Mouse (Mus musculus) thymus, adult 2 months (tissue): Measurements from ENCODE around the gene Nceh1.

Experiments used
- CTCF ChIP-seq: fragments of 200-500 bp; IDR thresholded peaks from 2 replicates; pipeline ENCODE4 v1.5.1; 2012; ENCODE audit warnings: mild to moderate bottlenecking, control low read depth, low read length, moderate library complexity, borderline replicate concordance; ENCODE audit not compliant: control insufficient read depth, poor library complexity, insufficient read depth; ENCODE audit errors: extremely low read depth
- POLR2A ChIP-seq: fragments of 200-500 bp; IDR thresholded peaks from 2 replicates; pipeline ENCODE4 v1.6.1; 2012; ENCODE audit warnings: mild to moderate bottlenecking, low read length, control low read depth, moderate library complexity; ENCODE audit not compliant: control insufficient read depth, poor library complexity, insufficient read depth; ENCODE audit errors: extremely low read depth

DNA sequence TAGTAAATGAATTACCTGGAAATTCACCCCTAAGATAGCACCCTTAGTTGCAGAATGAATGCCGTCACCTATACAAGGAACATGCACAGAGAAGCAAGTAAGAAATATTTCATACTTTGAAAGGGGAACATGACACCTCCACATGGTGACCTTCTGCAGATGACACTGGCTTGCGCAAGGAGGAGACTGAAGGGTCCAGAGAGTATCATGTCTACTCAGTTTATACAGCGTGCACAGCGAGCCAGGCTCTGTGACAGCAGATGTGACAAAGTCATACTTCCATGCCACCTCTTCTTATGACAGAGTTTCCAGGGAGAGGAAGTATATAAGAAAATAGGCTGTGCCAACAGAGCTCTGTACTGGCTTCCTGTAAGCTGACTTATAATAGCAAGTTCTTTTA is 128.7 kb downstream of the Nceh1 start:
- TF ChIP-seq CTCF (no peak), POLR2A (no peak)
